Mouse (Mus musculus) embryonic stem cell, embryonic (primary cell): ENCODE data around the gene Olfr69.
"Not testable (repeated sequence)": the region's sequence is repeated elsewhere in the genome, so short reads cannot be mapped to it uniquely, and the experiment has no call there.

ENCODE experiments used
- CTCF ChIA-PET, 4 experiments: fragments of 300-600 bp in 2 of 4; fragments of 350-600 bp in 2 of 4; sonication (Branson Sonifier 250); formaldehyde crosslinking; loops; one replicate each; lab custom pipeline; 2022; ENCODE audit warnings: inconsistent platforms in 2 of 4; lab: Charles Lee
- POLR2A ChIA-PET, 4 experiments: fragments of 300-600 bp in 2 of 4; fragments of 350-600 bp in 2 of 4; sonication (Branson Sonifier 250); formaldehyde crosslinking; loops; one replicate each; lab custom pipeline; 2022; ENCODE audit warnings: antibody characterized with exemption in 4 of 4, inconsistent platforms in 1 of 4; lab: Charles Lee

Olfr69 gene

GRCm38 (mm10) chr7:103771494-103771893, at the start of gene Olfr69:
Gene Olfr69, minus strand, starts transcription at chr7:103771594.
- ChIA-PET POLR2A (no interaction called here), CTCF (no interaction called here)

GRCm38 (mm10) chr7:103815085-103815484, 43.7 kb upstream of the Olfr69 start:
- CTCF ChIA-PET, POLR2A ChIA-PET: not testable (repeated sequence)

- POLR2A ChIA-PET, result no interaction called here
- CTCF ChIA-PET, result no interaction called here
Observed at GRCm38 (mm10) chr7:103813766-103814165, 42.4 kb upstream of the Olfr69 start, which contains the start of gene Hbb-bt. Gene Hbb-bt, minus strand, starts transcription at chr7:103813996.

- POLR2A ChIA-PET, CTCF ChIA-PET: not testable (repeated sequence)
Observed at GRCm38 (mm10) chr7:103813152-103813551, 41.8 kb upstream of the Olfr69 start.

- ChIA-PET CTCF (no interaction called here), POLR2A (no interaction called here)
Observed at GRCm38 (mm10) chr7:103812174-103812573, 40.8 kb upstream of the Olfr69 start.

- CTCF ChIA-PET, result no interaction called here
- POLR2A ChIA-PET, result no interaction called here
Observed at GRCm38 (mm10) chr7:103811223-103811845, 39.9 kb upstream of the Olfr69 start.

- ChIA-PET CTCF (interaction anchor here in 1 of 4 experiments (0.7 kb wide), 1 partner anchor 1271 kb away, joined by 5 read pairs; no protein-coding TSS in a partner anchor), POLR2A (no interaction called here)
Observed at GRCm38 (mm10) chr7:103810746-103811145, 39.4 kb upstream of the Olfr69 start.

GRCm38 (mm10) chr7:103810296-103810695, 38.9 kb upstream of the Olfr69 start:
- ChIA-PET POLR2A (no interaction called here), CTCF (interaction anchor here in 1 of 4 experiments (0.6 to 0.7 kb wide), 2 partner anchors 1272 to 1298 kb away, joined by 3 to 5 read pairs; no protein-coding TSS in a partner anchor)

GRCm38 (mm10) chr7:103809801-103810155, 38.4 kb upstream of the Olfr69 start:
- POLR2A ChIA-PET, result no interaction called here

GRCm38 (mm10) chr7:103808971-103809800, 37.8 kb upstream of the Olfr69 start:
- CTCF ChIA-PET, result interaction anchor here in 1 of 4 experiments (0.6 kb wide), 1 partner anchor 1297 kb away, joined by 3 read pairs; no protein-coding TSS in a partner anchor
- POLR2A ChIA-PET, result no interaction called here

More at GRCm38 (mm10) chr7:103809801-103810155, 38.4 kb upstream of the Olfr69 start:
- CTCF ChIA-PET, result interaction anchor here in 1 of 4 experiments (0.6 kb wide), 1 partner anchor 1298 kb away, joined by 3 read pairs; no protein-coding TSS in a partner anchor

GRCm38 (mm10) chr7:103808120-103808519, 36.7 kb upstream of the Olfr69 start:
- CTCF ChIA-PET, POLR2A ChIA-PET: not testable (repeated sequence)

GRCm38 (mm10) chr7:103806856-103807255, 35.5 kb upstream of the Olfr69 start:
- ChIA-PET POLR2A (interaction anchor here in 1 of 4 experiments (0.6 kb wide), 1 partner anchor 823 kb away, joined by 3 read pairs; no protein-coding TSS in a partner anchor), CTCF (interaction anchor here (0.5 to 1.4 kb wide), 16 partner anchors 13 to 1294 kb away, joined by 3 to 10 read pairs (median 3); partner anchors contain the start of genes Hbb-bh2 (in 1 of the 4), Olfr557 (in 1 of the 4) and Olfr599 (in 1 of the 4))

GRCm38 (mm10) chr7:103792669-103793388, 21.4 kb upstream of the Olfr69 start:
- POLR2A ChIA-PET, result no interaction called here

GRCm38 (mm10) chr7:103791721-103792120, 20.3 kb upstream of the Olfr69 start, which contains the start of gene Olfr67:
Gene Olfr67, minus strand, starts transcription at chr7:103791821.
- ChIA-PET CTCF (interaction anchor here in 2 of 4 experiments (1.0 to 1.4 kb wide), 2 partner anchors 15 to 151 kb away, joined by 4 to 6 read pairs; no protein-coding TSS in a partner anchor), POLR2A (no interaction called here)

More at GRCm38 (mm10) chr7:103792669-103793388, 21.4 kb upstream of the Olfr69 start:
- CTCF ChIA-PET, result interaction anchor here in 3 of 4 experiments (0.6 to 1.9 kb wide), 8 partner anchors 14 to 898 kb away, joined by 3 to 7 read pairs (median 6); partner anchors contain the start of gene Olfr570 (in 1 of the 3)

GRCm38 (mm10) chr7:103779598-103779997, 8.2 kb upstream of the Olfr69 start, which contains the start of gene Olfr68:
Gene Olfr68, minus strand, starts transcription at chr7:103779698.
- ChIA-PET CTCF (no interaction called here), POLR2A (no interaction called here)

GRCm38 (mm10) chr7:103777652-103778051, 6.3 kb upstream of the Olfr69 start:
- CTCF ChIA-PET, POLR2A ChIA-PET: not testable (repeated sequence)

GRCm38 (mm10) chr7:103767687-103768086, 3.7 kb downstream of the Olfr69 start:
- POLR2A ChIA-PET, CTCF ChIA-PET: not testable (repeated sequence)

- POLR2A ChIA-PET, CTCF ChIA-PET: not testable (repeated sequence)
Observed at GRCm38 (mm10) chr7:103762212-103762611, 9.2 kb downstream of the Olfr69 start.

GRCm38 (mm10) chr7:103757233-103757632, 14.2 kb downstream of the Olfr69 start, which contains the start of gene Olfr630:
Gene Olfr630, minus strand, starts transcription at chr7:103757333.
- ChIA-PET POLR2A (no interaction called here), CTCF (no interaction called here)
